Mouse (Mus musculus) WW6 (cell line): ENCODE data around the gene Alx1.

Experiments
- DNase-seq: peaks from one replicate; pipeline ENCODE4 v3.0.0-alpha.2; 2013; ENCODE audit warnings: low read depth, low spot score

Alx1 gene

DNA sequence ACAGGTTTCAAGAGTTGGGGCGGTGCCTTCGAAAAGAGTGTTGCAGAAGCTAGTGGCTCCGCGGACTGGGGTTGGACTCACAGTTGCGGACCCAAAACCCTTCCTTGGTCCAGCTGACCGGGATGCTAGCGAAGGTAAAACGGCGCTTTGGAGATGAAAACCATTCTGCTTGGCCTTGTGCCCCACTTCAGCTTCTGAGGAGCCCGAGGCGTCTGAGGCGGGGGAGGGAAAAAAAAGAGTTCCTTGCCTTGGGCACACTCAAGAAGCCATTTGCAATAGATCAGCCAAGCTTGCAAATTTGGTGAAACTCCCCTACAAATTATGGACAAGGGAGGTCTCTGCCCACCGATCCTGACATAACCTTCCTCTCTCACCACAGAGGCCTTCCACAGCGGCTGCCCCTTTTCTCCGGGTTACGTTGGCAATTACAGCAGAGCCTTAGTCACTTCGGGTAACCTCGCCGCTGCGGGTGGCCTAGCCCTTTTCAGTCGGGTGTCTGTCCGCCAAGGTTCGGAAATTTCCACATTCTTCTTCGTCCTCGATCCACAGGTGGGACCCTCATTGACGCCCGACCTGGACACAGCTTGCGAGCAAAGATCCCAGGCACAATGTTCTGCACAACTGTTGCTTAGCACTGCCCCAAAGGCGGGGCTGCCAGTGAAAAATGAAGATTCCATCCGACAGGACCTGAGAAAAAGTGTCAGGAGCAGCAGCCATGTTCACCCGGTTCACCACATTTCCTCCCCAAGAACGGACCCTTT is at the start of gene Alx1:
Gene Alx1 (minus strand): TSS at position 486 of the 761 bp plus-strand sequence.
- no peak for DNase-seq

- no peak for DNase-seq
Observed at GRCm38 (mm10) chr10:103049593-103049992, 19.6 kb upstream of the Alx1 start.

GRCm38 (mm10) chr10:103046623-103047022 is 16.6 kb upstream of the Alx1 start:
- DNase-seq = no peak

GRCm38 (mm10) chr10:103045019-103045418 is 15.0 kb upstream of the Alx1 start:
- DNase-seq = no peak

- DNase-seq = no peak
Observed at GRCm38 (mm10) chr10:103035002-103035640, 5.1 kb upstream of the Alx1 start.

DNA sequence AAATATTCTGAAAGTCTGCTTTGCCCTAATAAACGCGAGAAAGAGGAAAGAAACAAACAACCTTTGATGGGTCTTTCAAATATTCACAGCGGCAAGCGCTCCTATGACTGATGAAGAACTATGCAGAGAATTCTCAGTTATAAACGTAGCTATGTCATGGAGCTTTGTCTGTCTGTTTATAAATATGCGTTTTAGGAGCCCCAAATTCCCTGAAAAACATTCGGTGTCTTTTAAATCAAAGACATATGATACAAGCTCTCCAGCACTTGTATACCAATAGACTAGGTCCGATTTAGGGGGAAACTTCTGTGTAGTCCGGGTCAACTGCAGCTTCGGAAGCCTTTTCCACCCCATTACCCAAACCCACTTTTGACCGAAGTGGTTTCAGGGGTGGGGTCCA is 916 bp upstream of the Alx1 start:
- DNase-seq = no peak

- no peak for DNase-seq
Observed at GRCm38 (mm10) chr10:103029132-103029729, 784 bp downstream of the Alx1 start.

- DNase-seq = peak; percentile 18
Observed at GRCm38 (mm10) chr10:103028253-103029131, 1.5 kb downstream of the Alx1 start.

- no peak for DNase-seq
Observed at GRCm38 (mm10) chr10:103027931-103028252, 2.1 kb downstream of the Alx1 start.

GRCm38 (mm10) chr10:103027226-103027930 is 2.6 kb downstream of the Alx1 start:
- DNase-seq = no peak

DNA sequence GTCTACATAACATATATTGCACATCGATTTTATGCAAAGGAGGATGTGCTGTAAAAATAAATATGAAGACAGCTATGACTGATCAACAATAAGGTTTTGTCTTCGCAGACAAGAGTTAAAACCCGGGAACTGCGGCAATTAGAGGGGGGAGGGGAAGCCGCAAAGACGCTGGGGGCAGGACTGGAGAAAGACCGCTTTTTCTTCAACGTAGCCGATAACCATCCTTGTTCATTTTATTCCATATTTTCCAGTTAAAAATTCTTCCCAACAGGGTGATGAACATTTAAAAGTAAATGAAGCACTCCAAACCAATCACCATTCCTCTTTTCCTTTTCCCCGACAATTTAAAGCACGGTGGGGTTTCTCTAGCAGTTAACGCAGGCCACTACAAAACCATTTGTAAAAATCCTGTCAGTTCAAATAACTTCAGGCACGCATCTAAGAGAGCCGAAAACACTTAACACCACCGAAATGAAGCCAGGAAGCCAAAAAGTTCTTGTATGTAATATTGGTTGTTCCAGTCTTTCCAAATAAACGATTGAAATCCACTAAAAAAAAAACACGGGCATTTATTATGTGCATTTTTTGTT is 3.3 kb downstream of the Alx1 start:
- DNase-seq = no peak

DNA sequence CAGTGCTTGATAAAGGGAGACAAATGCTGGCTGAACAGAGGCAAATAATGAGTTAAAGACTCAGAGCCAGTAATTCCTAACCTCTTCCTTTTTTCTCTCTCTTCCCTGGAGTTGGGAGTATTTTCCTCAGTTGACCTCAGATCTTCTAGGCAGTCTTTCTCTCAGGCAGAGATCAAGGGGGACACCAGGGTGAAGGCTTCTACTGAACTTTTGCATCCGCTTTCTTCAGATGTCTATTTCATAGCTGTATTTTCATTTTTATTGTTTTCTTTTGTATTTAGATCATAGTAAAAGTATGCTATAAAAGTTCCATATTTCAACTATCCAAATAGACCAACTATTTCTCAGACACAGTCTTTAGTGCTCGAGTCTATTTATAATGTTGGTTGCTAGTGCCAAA is 27.5 kb downstream of the Alx1 start:
- DNase-seq = no peak

GRCm38 (mm10) chr10:103000902-103001301 is 29.1 kb downstream of the Alx1 start:
- no peak for DNase-seq

GRCm38 (mm10) chr10:102999584-102999983 is 30.4 kb downstream of the Alx1 start:
- no peak for DNase-seq

GRCm38 (mm10) chr10:102975106-102975505 is 54.9 kb downstream of the Alx1 start:
- no peak for DNase-seq

GRCm38 (mm10) chr10:102959602-102960001 is 70.4 kb downstream of the Alx1 start:
- peak; percentile 24 for DNase-seq
